Mouse (Mus musculus) neural tube, embryonic 11.5 days (tissue): Measurements from ENCODE around the gene Gm6356. TPM values are rescaled to one million over a fixed set of nuclear protein-coding genes. Genes with fewer than 3 reads are reported as not detected.
"Not testable (repeated sequence)": the region's sequence is repeated elsewhere in the genome, so short reads cannot be mapped to it uniquely, and the experiment has no call there.

Source experiments
- ATAC-seq: fragments of 200-750 bp; cut with Nextera tagmentation; 2 replicates; pipeline ENCODE4 v1.8.0; 2017; ENCODE audit warnings: moderate number of reproducible peaks, mild to moderate bottlenecking, moderate TSS enrichment, moderate library complexity; ENCODE audit not compliant: insufficient read depth, low FRiP score, low TSS enrichment
- DNase-seq: peaks from one replicate; pipeline ENCODE4 v3.0.0-alpha.2; 2015; ENCODE audit warnings: low spot score
- H3K27ac ChIP-seq: fragments of 300-500 bp; sonication (generic); 2 replicates; pipeline ENCODE4 v1.5.1; 2014; ENCODE audit warnings: low read depth, mild to moderate bottlenecking, low read length
- H3K27me3 ChIP-seq: fragments of 300-500 bp; sonication (generic); 2 replicates; pipeline ENCODE4 v1.6.1; 2014; ENCODE audit warnings: mild to moderate bottlenecking, low read length, mixed read lengths; ENCODE audit not compliant: control insufficient read depth, insufficient read depth
- H3K36me3 ChIP-seq: fragments of 300-500 bp; sonication (generic); 2 replicates; pipeline ENCODE4 v1.6.1; 2014; ENCODE audit warnings: mild to moderate bottlenecking, low read length, moderate library complexity, mixed read lengths; ENCODE audit not compliant: control insufficient read depth, insufficient read depth
- H3K4me1 ChIP-seq: fragments of 300-500 bp; sonication (generic); 2 replicates; pipeline ENCODE4 v1.6.1; 2014; ENCODE audit warnings: low read length, mixed read lengths; ENCODE audit not compliant: control insufficient read depth, insufficient read depth
- H3K4me2 ChIP-seq: fragments of 300-500 bp; sonication (generic); 2 replicates; pipeline ENCODE4 v1.6.1; 2014; ENCODE audit warnings: low read depth, mild to moderate bottlenecking, moderate library complexity
- H3K4me3 ChIP-seq: fragments of 300-500 bp; sonication (generic); 2 replicates; pipeline ENCODE4 v1.5.1; 2014; ENCODE audit warnings: low read depth, low read length
- H3K9ac ChIP-seq: fragments of 300-500 bp; sonication (generic); 2 replicates; pipeline ENCODE4 v1.6.1; 2014; ENCODE audit warnings: mild to moderate bottlenecking, low read length
- H3K9me3 ChIP-seq: fragments of 300-500 bp; sonication (generic); 2 replicates; pipeline ENCODE4 v1.6.1; 2016; ENCODE audit warnings: low read length; ENCODE audit not compliant: control insufficient read depth
- WGBS: fragments of 180-500 bp; shearing (Covaris S2); extraction: QIAGEN DNeasy Blood & Tissue Kit; methylation state at CpG from one replicate; pipeline ENCODE4 v1.1.7; 2014; 5-methylcytosine and 5-hydroxymethylcytosine counted together
- polyA plus RNA-seq: library from polyadenylated mRNA; unstranded; fragments of >200 nt; fragmentation: Nextera tagmentation; extraction: Ambion mirVana; gene quantifications from 2 replicates; pipeline ENCODE4 v1.2.1, GENCODE M21; 2014

The Gm6356 gene
- polyA plus RNA-seq, result not detected in 2 replicates

GRCm38 (mm10) chr14:6973718-6974117, at the start of gene Gm6356:
Gm6356 (minus strand) TSS chr14:6973818.
- not testable (repeated sequence) for H3K4me1 ChIP-seq, H3K4me3 ChIP-seq, H3K4me2 ChIP-seq, H3K9me3 ChIP-seq, DNase-seq, H3K9ac ChIP-seq, H3K27ac ChIP-seq, ATAC-seq, H3K36me3 ChIP-seq, H3K27me3 ChIP-seq
- WGBS, result 58% methylated on average over 1 of the region's 2 CpGs

Other genes starting within 250 kb of the Gm6356 start
- gene Gm3636, start 231.5 kb downstream of the Gm6356 start, polyA plus RNA-seq, result 6.2 and 7.7 TPM in 2 replicates
- not detected in 2 replicates for gene Gm8362, start 199.4 kb downstream of the Gm6356 start, polyA plus RNA-seq
- not detected in 2 replicates for gene Gm3642, start 133.5 kb downstream of the Gm6356 start, polyA plus RNA-seq
- 1.8 and 2.1 TPM in 2 replicates for gene Gm3667, start 83.9 kb downstream of the Gm6356 start, polyA plus RNA-seq
- gene Gm10406, start 53.6 kb upstream of the Gm6356 start, polyA plus RNA-seq, result 0.76 and 0.96 TPM in 2 replicates
- gene Gm3685, start 71.2 kb upstream of the Gm6356 start, polyA plus RNA-seq, result not detected in 2 replicates
- gene Gm3696, start 126.8 kb upstream of the Gm6356 start, polyA plus RNA-seq, result 2.2 and 4.1 TPM in 2 replicates
- gene Gm6676, start 151.6 kb upstream of the Gm6356 start, polyA plus RNA-seq, result not detected in 2 replicates
- gene Gm3512, start 200.7 kb upstream of the Gm6356 start, polyA plus RNA-seq, result 3.8 and 4.2 TPM in 2 replicates
- gene Gm16434, start 220.7 kb upstream of the Gm6356 start, polyA plus RNA-seq, result not detected in 2 replicates